Mouse (Mus musculus): ENCODE data around the gene Mid1. TPM values are rescaled to one million over a fixed set of nuclear protein-coding genes. Genes with fewer than 3 reads are reported as not detected.
"Not testable (repeated sequence)": the region's sequence is repeated elsewhere in the genome, so short reads cannot be mapped to it uniquely, and the experiment has no call there.

Gene Mid1
- polyA plus RNA-seq, 1 experiment from 2014 or later: 20.2 TPM

DNA sequence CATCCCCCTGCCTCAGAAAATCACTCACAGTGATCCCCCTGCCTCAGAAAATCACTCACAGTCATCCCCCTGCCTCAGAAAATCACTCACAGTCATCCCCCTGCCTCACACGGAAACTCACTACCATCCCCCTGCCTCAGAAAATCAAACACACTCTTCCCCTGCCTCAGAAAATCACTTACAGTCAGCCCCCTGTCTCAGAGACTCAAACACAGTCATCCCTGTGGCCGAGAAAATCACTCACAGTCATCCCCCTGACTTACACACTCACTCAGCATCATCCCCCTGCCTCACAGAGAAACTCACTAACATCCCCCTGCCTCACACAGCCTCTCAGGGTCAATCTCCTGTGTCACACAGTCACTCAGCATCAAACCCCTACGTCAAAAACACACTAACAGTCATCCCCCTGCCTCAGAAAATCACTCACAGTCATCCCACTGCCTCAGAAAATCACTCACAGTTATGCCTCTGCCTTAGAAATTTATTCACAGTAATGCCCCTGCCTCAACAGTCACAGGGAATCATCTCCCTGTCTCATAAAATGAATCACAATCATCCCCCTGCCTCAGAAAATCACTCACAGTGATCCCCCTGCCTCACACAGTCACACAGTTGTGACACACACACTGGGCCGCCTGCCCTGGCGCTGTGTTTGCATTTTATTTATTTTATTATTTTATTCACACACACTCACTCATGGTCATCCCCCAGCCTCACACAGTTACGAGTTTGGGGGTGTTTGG lies 315.8 kb downstream of the Mid1 start:
- H3K4me3 ChIP-seq (ENCODE audit: low read length); H3K4me2 ChIP-seq (replicated peaks; ENCODE audit: low read depth, low read length); H3K9ac ChIP-seq (ENCODE audit: low read depth, low read length); H3K4me1 ChIP-seq (ENCODE audit: control insufficient read depth, insufficient read depth, low read length); ATAC-seq (ENCODE audit: low FRiP score, low TSS enrichment); H3K27me3 ChIP-seq (ENCODE audit: control insufficient read depth, insufficient read depth, low read length); H3K36me3 ChIP-seq (ENCODE audit: control insufficient read depth, insufficient read depth, low read length); H3K27ac ChIP-seq (ENCODE audit: low read depth, low read length): not testable (repeated sequence)
- 44% methylated on average over 6 of the region's 6 CpGs for WGBS
- H3K9me3 ChIP-seq (ENCODE audit: control insufficient read depth, low read length): peaks cover 31% of the 10 kb centered on the region

DNA sequence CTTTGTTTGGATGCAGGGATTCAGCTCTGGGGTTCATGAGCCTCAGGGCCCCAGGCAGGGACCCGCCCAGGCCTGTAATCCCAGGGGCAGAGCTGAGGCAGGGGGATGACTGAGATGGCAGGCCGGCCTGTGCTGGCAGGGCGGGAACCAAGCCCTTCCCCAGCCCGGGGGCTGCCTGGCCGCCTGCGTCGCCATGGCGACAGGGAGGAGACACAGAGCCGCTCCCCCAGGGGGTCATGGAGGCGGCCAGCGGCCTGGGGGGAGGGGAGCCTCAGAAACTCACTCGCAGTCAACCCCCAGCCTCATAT lies 316.3 kb downstream of the Mid1 start:
- ATAC-seq (ENCODE audit: low FRiP score, low TSS enrichment); H3K9ac ChIP-seq (ENCODE audit: low read depth, low read length); H3K4me3 ChIP-seq (ENCODE audit: low read length); H3K4me2 ChIP-seq (replicated peaks; ENCODE audit: low read depth, low read length); H3K27ac ChIP-seq (ENCODE audit: low read depth, low read length); H3K27me3 ChIP-seq (ENCODE audit: control insufficient read depth, insufficient read depth, low read length); H3K4me1 ChIP-seq (ENCODE audit: control insufficient read depth, insufficient read depth, low read length); H3K36me3 ChIP-seq (ENCODE audit: control insufficient read depth, insufficient read depth, low read length): not testable (repeated sequence)
- H3K9me3 ChIP-seq (ENCODE audit: control insufficient read depth, low read length): peaks cover 30% of the 10 kb centered on the region
- WGBS: 28% methylated on average over 10 of the region's 12 CpGs

DNA sequence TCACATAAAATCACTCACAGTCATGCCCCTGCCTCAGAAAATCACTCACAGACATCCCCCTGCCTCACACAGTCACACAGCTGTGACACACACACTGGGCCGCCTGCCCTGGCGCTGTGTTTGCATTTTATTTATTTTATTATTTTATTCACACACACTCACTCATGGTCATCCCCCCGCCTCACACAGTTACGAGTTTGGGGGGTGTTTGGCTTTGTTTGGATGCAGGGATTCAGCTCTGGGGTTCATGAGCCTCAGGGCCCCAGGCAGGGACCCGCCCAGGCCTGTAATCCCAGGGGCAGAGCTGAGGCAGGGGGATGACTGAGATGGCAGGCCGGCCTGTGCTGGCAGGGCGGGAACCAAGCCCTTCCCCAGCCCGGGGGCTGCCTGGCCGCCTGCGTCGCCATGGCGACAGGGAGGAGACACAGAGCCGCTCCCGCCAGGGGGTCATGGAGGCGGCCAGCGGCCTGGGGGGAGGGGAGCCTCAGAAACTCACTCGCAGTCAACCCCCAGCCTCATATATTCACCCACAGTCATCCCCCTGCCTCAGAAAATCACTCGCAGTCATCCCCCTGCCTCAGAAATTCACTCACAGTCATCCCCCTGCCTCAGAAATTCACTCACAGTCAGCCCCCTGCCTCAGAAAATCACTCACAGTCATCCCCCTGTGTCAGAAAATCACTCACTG lies 317.7 kb downstream of the Mid1 start:
- 23% methylated on average over 10 of the region's 18 CpGs for WGBS
- ATAC-seq (ENCODE audit: low FRiP score, low TSS enrichment): not testable (repeated sequence)

DNA sequence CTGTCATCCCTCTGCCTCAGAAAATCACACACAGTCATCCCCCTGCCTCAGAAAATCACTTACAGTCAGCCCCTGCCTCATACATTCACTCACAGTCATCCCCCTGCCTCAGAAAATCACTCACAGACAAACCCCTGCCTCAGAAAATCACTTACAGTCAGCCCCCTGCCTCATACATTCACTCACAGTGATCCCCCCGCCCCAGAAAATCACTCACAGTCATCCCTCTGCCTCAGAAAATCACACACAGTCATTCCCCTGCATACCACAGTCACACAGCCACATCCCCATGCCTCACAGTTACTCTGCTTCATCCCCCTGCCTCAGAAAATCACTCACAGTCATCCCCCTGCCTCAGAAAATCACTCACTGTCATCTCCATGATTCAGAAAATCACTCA lies 318.5 kb downstream of the Mid1 start:
- 32% methylated on average over 1 of the region's 1 CpGs for WGBS
- not testable (repeated sequence) for ATAC-seq (ENCODE audit: low FRiP score, low TSS enrichment)

More for the DNA sequence above, 317.7 kb downstream of the Mid1 start:
- H3K9me3 ChIP-seq (ENCODE audit: control insufficient read depth, low read length): peaks cover 27% of the 10 kb centered on the region
- H3K4me2 ChIP-seq (replicated peaks; ENCODE audit: low read depth, low read length); H3K4me3 ChIP-seq (ENCODE audit: low read length); H3K36me3 ChIP-seq (ENCODE audit: control insufficient read depth, insufficient read depth, low read length); H3K4me1 ChIP-seq (ENCODE audit: control insufficient read depth, insufficient read depth, low read length); H3K27ac ChIP-seq (ENCODE audit: low read depth, low read length); H3K9ac ChIP-seq (ENCODE audit: low read depth, low read length); H3K27me3 ChIP-seq (ENCODE audit: control insufficient read depth, insufficient read depth, low read length): not testable (repeated sequence)

DNA sequence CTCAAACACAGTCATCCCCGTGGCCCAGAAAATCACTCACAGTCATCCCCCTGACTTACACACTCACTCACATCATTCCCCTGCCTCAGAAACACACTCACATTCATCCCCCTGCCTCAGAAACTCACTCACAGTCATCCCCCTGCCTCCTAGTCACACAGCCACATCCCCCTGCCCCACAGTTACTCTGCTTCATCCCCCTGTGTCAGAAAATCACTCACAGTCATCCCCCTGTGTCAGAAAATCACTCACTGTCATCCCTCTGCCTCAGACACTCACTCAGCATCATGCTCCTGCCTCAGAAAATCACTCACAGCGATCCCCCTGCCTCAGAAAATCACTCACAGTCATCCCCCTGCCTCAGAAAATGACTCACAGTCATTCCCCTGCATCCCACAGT lies 319.2 kb downstream of the Mid1 start:
- not testable (repeated sequence) for H3K27me3 ChIP-seq (ENCODE audit: control insufficient read depth, insufficient read depth, low read length); H3K4me2 ChIP-seq (replicated peaks; ENCODE audit: low read depth, low read length); H3K36me3 ChIP-seq (ENCODE audit: control insufficient read depth, insufficient read depth, low read length); H3K27ac ChIP-seq (ENCODE audit: low read depth, low read length); ATAC-seq (ENCODE audit: low FRiP score, low TSS enrichment); H3K4me1 ChIP-seq (ENCODE audit: control insufficient read depth, insufficient read depth, low read length); H3K9ac ChIP-seq (ENCODE audit: low read depth, low read length); H3K4me3 ChIP-seq (ENCODE audit: low read length)
- WGBS: 63% methylated on average over 2 of the region's 2 CpGs
- H3K9me3 ChIP-seq (ENCODE audit: control insufficient read depth, low read length): peaks cover 36% of the 10 kb centered on the region

More for the DNA sequence above, 318.5 kb downstream of the Mid1 start:
- not testable (repeated sequence) for H3K4me1 ChIP-seq (ENCODE audit: control insufficient read depth, insufficient read depth, low read length); H3K4me2 ChIP-seq (replicated peaks; ENCODE audit: low read depth, low read length); H3K27me3 ChIP-seq (ENCODE audit: control insufficient read depth, insufficient read depth, low read length); H3K36me3 ChIP-seq (ENCODE audit: control insufficient read depth, insufficient read depth, low read length); H3K4me3 ChIP-seq (ENCODE audit: low read length); H3K9ac ChIP-seq (ENCODE audit: low read depth, low read length); H3K27ac ChIP-seq (ENCODE audit: low read depth, low read length)
- H3K9me3 ChIP-seq (ENCODE audit: control insufficient read depth, low read length): peaks cover 33% of the 10 kb centered on the region

DNA sequence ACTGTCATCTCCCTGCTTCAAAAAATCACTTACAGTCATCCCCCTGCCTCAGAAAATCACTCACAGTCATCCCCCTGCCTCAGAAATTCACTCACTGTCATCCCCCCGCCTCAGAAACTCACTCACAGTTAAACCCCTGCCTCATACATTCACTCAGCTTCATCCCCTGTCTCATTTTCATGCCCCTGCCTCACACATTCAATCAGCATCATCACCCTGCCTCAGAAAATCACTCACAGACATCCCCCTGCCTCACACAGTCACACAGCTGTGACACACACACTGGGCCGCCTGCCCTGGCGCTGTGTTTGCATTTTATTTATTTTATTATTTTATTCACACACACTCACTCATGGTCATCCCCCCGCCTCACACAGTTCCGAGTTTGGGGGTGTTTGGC lies 319.8 kb downstream of the Mid1 start:
- 0 out of 2 replicates have a peak overlapping the region, but pooled peaks have one; percentile 25 for H3K9ac ChIP-seq (ENCODE audit: low read depth, low read length)
- ATAC-seq (ENCODE audit: low FRiP score, low TSS enrichment); H3K4me3 ChIP-seq (ENCODE audit: low read length); H3K27ac ChIP-seq (ENCODE audit: low read depth, low read length); H3K36me3 ChIP-seq (ENCODE audit: control insufficient read depth, insufficient read depth, low read length); H3K4me1 ChIP-seq (ENCODE audit: control insufficient read depth, insufficient read depth, low read length); H3K27me3 ChIP-seq (ENCODE audit: control insufficient read depth, insufficient read depth, low read length); H3K4me2 ChIP-seq (replicated peaks; ENCODE audit: low read depth, low read length): not testable (repeated sequence)
- H3K9me3 ChIP-seq (ENCODE audit: control insufficient read depth, low read length): peaks cover 38% of the 10 kb centered on the region
- 36% methylated on average over 5 of the region's 5 CpGs for WGBS

DNA sequence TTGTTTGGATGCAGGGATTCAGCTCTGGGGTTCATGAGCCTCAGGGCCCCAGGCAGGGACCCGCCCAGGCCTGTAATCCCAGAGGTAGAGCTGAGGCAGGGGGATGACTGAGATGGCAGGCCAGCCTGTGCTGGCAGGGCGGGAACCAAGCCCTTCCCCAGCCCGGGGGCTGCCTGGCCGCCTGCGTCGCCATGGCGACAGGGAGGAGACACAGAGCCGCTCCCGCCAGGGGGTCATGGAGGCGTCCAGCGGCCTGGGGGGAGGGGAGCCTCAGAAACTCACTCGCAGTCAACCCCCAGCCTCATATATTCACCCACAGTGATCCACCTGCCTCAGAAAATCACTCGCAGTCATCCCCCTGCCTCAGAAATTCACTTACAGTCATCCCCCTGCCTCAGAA lies 320.2 kb downstream of the Mid1 start:
- H3K36me3 ChIP-seq (ENCODE audit: control insufficient read depth, insufficient read depth, low read length); H3K27me3 ChIP-seq (ENCODE audit: control insufficient read depth, insufficient read depth, low read length); H3K4me3 ChIP-seq (ENCODE audit: low read length); H3K4me2 ChIP-seq (replicated peaks; ENCODE audit: low read depth, low read length); H3K27ac ChIP-seq (ENCODE audit: low read depth, low read length); ATAC-seq (ENCODE audit: low FRiP score, low TSS enrichment); H3K4me1 ChIP-seq (ENCODE audit: control insufficient read depth, insufficient read depth, low read length): not testable (repeated sequence)
- 25% methylated on average over 13 of the region's 13 CpGs for WGBS
- 0 out of 2 replicates have a peak overlapping the region, but pooled peaks have one; percentile 25 for H3K9ac ChIP-seq (ENCODE audit: low read depth, low read length)
- H3K9me3 ChIP-seq (ENCODE audit: control insufficient read depth, low read length): peaks cover 36% of the 10 kb centered on the region

DNA sequence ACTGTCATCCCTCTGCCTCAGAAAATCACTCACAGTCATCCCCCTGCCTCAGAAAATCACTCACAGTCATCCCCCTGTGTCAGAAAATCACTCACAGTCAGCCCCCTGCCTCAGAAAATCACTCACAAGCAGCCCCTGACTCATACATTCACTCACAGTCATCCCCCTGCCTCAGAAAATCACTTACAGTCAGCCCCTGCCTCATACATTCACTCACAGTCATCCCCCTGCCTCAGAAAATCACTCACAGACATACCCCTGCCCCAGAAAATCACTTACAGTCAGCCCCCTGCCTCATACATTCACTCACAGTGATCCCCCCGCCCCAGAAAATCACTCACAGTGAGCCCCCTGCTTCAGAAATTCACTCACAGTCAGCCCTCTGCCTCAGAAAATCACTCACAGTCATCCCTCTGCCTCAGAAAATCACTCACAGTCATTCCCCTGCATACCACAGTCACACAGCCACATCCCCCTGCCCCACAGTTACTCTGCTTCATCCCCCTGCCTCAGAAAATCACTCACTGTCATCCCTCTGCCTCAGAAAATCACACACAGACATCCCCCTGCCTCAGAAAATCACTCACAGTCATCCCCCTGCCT lies 320.8 kb downstream of the Mid1 start:
- not testable (repeated sequence) for H3K36me3 ChIP-seq (ENCODE audit: control insufficient read depth, insufficient read depth, low read length); H3K4me1 ChIP-seq (ENCODE audit: control insufficient read depth, insufficient read depth, low read length); H3K4me2 ChIP-seq (replicated peaks; ENCODE audit: low read depth, low read length); ATAC-seq (ENCODE audit: low FRiP score, low TSS enrichment); H3K27ac ChIP-seq (ENCODE audit: low read depth, low read length); H3K4me3 ChIP-seq (ENCODE audit: low read length); H3K9ac ChIP-seq (ENCODE audit: low read depth, low read length); H3K27me3 ChIP-seq (ENCODE audit: control insufficient read depth, insufficient read depth, low read length)
- peaks cover 37% of the 10 kb centered on the region for H3K9me3 ChIP-seq (ENCODE audit: control insufficient read depth, low read length)
- WGBS: 51% methylated on average over 1 of the region's 1 CpGs

DNA sequence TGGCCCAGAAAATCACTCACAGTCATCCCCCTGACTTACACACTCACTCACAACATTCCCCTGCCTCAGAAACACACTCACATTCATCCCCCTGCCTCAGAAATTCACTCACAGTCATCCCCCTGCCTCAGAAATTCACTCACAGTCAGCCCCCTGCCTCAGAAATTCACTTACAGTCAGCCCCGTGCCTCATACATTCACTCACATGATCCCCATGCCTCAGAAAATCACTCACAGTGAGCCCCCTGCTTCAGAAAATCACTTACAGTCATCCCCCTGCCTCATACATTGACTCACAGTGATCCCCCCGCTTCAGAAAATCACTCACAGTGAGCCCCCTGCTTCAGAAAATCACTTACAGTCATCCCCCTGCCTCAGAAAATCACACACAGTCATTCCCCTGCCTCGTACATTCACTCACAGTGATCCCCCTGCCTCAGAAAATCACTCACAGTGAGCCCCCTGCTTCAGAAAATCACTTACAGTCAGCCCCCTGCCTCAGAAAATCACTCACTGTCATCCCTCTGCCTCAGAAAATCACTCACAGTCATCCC lies 321.8 kb downstream of the Mid1 start:
- not testable (repeated sequence) for H3K9ac ChIP-seq (ENCODE audit: low read depth, low read length); H3K4me2 ChIP-seq (replicated peaks; ENCODE audit: low read depth, low read length); H3K27me3 ChIP-seq (ENCODE audit: control insufficient read depth, insufficient read depth, low read length); H3K4me3 ChIP-seq (ENCODE audit: low read length); H3K27ac ChIP-seq (ENCODE audit: low read depth, low read length); H3K4me1 ChIP-seq (ENCODE audit: control insufficient read depth, insufficient read depth, low read length); ATAC-seq (ENCODE audit: low FRiP score, low TSS enrichment)
- WGBS: 61% methylated on average over 3 of the region's 3 CpGs
- Histone ChIP-seq H3K9me3 (ENCODE audit: control insufficient read depth, low read length) (peaks cover 41% of the 10 kb centered on the region), H3K36me3 (ENCODE audit: control insufficient read depth, insufficient read depth, low read length) (peaks cover 10% of the 10 kb centered on the region)
